Mouse (Mus musculus) cerebellum, adult 2 months (tissue): Measurements from ENCODE around the gene Prkce.

Experiments used
- CTCF ChIP-seq: fragments of 200-500 bp; IDR thresholded peaks from 2 replicates; pipeline ENCODE4 v1.5.1; 2011; ENCODE audit warnings: low read depth, mild to moderate bottlenecking, control low read depth, low read length, moderate library complexity, borderline replicate concordance; ENCODE audit not compliant: insufficient read depth
- POLR2A ChIP-seq: fragments of 200-500 bp; IDR thresholded peaks from 2 replicates; pipeline ENCODE4 v1.6.1; 2011; ENCODE audit warnings: low read length, control low read depth, borderline replicate concordance; ENCODE audit not compliant: insufficient read depth

DNA sequence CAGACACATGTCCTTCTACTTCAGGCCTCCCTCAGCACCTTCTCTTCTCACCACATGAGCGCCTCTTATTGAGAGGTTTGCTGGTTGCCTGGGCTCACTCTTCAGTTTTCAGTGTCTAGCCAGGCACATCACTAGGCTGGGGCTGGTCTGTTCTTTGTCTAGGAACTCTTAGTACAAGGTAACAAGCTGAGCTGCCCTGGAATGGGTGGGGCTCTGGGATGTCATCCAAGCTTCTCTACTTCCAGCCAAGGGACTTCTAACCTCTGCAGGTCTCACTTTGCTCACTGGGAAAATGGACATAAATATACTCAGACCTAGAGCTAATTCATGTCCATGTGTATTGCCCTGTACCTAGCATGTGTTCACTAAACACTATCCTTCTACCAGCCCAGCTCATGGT lies 230.6 kb downstream of the Prkce start:
- no peak for TF ChIP-seq CTCF
- TF ChIP-seq POLR2A, result no peak
